Mouse (Mus musculus) right cerebral cortex, postnatal 4 days (tissue): Measurements from ENCODE around the gene Glis2.
A peak's percentile ranks its signal among the peaks of the same experiment; 100 is the strongest.
"Not testable (repeated sequence)": the region's sequence is repeated elsewhere in the genome, so short reads cannot be mapped to it uniquely, and the experiment has no call there.

Experiments used
- DNase-seq: peaks from one replicate; pipeline ENCODE4 v3.0.0-alpha.2; 2022

Glis2 gene

GRCm38 (mm10) chr16:4593971-4594813 is at the start of gene Glis2:
Glis2 (plus strand) TSS chr16:4594713.
- peak; percentile 74 for DNase-seq

DNA sequence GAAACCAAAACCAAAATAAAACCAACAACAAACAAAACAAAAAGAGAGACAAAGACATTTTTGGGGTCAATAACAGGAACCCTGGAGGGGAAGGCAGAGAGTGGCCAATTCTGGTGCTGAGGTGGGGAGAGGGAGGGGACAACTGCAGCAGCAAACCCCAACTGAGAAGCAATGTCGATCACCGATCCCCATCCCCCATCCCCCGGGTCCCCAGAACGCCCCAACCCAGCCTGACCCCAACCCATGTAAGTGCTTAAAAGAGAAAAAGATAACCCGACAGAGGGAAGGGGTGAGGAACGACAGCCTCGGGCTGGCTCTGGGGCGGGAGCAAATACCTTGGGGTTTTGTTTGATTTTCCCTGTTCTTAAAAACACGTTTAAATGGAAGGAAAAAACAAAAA is 49.7 kb upstream of the Glis2 start:
- DNase-seq: no peak

DNA sequence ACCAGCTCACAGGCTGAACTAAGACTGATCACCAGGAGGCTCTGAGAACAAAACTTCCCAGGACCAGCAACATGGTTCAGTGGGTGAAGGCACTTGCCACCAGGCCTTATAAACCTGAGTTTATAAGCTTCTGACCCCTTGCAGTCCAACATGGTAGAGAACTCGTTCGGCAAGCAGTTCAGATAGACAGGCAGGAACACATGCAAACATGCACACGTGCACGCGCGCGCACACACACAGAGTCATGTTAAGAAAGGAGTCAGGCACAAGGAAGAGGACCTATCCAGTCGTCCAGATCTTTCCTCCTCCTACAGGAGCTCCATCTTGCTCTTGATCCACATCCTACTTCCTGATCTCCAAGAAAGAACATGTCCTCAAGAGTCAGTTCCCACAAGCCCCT is 47.7 kb upstream of the Glis2 start:
- no peak for DNase-seq

- no peak for DNase-seq
Observed at GRCm38 (mm10) chr16:4547611-4548010, 46.9 kb upstream of the Glis2 start.

- no peak for DNase-seq
Observed at GRCm38 (mm10) chr16:4548953-4549688, 45.4 kb upstream of the Glis2 start.

- DNase-seq: peak; percentile 73
Observed at GRCm38 (mm10) chr16:4551056-4551455, 43.5 kb upstream of the Glis2 start.

GRCm38 (mm10) chr16:4551885-4552284 is 42.6 kb upstream of the Glis2 start:
- no peak for DNase-seq

- DNase-seq: no peak
Observed at GRCm38 (mm10) chr16:4552829-4553550, 41.5 kb upstream of the Glis2 start.

DNA sequence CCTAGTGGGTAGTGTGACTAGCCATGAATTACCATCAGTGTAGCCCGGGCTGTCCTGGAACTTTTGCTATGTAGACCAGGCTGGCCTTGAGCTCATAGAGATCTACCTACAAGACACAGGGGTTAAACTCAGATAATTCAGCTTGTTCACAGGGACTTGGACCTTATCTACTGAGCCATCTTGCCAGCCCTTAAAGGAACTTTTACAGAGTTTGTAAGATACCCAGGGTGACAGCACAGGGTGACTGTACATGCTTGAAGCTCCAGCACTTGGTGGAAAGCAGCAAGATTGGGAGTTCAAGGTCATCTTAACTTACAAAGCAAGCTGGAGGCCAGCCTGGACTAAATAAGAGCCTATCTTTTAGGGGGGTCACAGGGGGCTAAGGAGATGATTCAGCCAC is 39.0 kb upstream of the Glis2 start:
- DNase-seq: no peak

- no peak for DNase-seq
Observed at GRCm38 (mm10) chr16:4557085-4557484, 37.4 kb upstream of the Glis2 start.

DNA sequence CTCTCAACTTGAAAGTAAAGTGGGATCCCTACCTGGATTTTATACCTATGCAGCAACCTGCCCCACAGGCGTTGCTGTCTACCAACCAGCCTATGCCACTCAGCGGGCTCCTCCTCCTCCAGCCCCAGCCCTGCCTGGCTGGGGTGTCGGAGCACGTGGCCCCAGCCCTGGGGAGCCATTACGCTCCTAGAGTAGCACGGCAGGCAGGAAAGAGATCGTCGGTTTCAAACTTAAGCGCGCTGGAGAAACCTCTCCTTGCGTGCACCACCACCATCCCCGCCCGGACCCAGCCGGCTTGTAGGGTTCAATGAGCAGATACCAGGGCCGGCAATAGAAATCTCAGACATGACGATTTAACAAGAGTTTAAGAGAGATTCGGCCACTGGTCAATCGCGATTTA is 36.6 kb upstream of the Glis2 start:
- DNase-seq: peak; percentile 61

DNA sequence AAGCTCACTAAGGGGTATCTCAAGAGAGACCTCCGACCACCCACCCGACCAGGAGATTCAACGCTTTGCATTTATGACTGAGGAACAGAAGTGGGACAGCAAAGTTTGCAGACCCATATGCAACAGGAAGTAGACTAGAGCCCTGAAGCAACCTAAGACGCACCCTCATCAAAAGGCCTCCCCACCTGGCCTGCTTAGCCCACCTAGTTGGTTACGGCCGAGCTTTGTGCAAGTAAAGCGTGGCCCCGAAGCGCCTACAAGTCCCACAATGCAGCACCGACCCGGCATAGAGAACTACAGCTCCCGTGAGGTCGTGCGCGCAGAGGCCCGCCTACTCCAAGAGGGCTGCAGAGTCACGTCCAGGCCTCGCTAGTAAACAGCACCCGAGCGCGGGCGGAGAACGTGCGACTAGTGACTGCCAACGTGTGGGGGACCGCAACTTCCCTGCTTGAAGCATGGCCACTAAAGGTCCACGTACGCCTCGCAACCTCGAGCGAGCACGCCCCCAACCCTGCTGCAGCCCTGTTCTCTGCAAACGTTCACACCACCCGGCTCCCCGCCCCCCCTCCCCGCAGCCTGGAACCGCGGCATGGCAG is 36.0 kb upstream of the Glis2 start:
- DNase-seq: peak; percentile 84

- peak; percentile 72 for DNase-seq
Observed at GRCm38 (mm10) chr16:4558980-4559631, 35.4 kb upstream of the Glis2 start.

DNA sequence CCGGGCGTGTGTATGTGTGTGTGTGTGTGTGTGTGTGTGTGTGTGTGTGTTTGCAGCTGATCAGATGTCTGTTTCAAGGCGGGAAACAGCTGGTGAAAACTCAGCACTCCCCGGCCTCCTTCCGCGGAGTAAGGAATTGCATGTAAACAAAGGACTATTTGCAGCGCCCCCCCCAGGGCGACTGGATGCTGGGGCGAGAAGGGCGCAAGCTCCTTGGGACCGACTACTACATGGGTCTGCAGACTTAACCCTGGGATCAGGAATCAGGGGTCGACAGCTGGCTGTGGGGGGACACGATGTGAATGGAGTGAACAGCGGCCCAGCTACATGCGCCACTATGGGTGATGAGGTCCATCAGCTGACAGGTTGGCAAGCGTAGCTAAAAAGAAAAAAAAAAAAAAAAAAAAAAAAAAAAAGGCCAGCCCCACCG is 34.8 kb upstream of the Glis2 start, which contains the start of gene Tfap4:
Tfap4 (minus strand) TSS at position 140 of the 430 bp plus-strand sequence.
- peak; percentile 84 for DNase-seq

DNA sequence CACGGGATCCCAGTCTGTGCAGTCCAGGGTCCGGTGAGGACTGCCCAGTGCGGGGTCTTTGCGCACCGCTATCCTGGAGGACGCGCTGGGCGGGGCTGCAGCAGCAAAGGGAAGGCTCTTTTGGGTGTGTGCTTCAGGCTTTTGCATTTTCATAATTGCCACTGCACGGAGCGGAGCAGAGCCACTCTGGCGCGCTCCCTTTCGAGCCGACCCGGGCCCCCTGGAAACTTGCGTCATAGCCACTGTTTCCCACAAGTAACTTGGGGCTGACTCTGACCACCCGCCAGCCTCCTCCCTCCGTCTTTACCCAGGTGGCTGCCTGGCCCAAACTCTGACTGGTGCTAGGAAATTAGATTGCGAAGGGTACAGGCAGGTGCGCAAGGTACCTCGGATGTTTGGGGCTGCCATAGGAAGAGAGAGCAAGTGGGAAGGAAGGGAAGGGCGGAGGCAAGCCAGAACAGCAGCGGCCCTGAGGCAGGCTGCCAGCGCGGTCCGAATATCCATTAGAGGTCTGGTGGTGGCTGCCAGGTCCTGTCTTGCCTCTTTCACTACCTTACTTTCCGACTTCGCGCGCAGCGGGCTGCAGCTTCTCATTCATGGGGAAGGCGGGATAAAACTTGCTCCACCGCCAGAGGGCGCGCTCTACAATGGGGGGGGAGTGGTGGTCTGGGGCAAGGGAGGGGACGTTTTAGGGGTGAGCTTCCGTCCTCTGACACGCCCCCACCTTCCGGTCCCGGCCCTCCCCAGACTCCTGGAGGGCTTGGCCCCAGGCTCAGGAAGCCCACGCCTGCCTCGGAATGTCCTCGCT is 34.2 kb upstream of the Glis2 start:
- peak; percentile 66 for DNase-seq

DNA sequence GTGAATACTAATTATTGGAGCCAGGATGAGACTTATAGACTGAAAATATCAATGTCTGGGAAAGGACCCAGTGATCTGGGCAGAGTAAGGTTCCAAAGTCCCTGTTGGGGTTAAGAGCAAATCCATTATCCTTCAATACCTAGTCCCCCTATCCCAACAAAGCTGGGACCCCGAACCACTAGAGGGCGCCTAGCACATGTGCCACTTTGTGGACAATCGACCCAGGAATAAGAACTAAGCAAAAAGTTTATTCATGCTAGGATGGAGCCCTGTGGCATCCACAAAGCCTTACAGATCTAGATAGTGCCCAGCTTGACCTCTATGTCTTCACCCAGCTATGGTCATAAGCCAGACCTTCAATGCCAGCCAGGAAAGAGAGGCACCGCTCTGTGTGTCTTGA is 26.6 kb upstream of the Glis2 start:
- peak; percentile 85 for DNase-seq

GRCm38 (mm10) chr16:4570737-4571136 is 23.8 kb upstream of the Glis2 start:
- DNase-seq: no peak

DNA sequence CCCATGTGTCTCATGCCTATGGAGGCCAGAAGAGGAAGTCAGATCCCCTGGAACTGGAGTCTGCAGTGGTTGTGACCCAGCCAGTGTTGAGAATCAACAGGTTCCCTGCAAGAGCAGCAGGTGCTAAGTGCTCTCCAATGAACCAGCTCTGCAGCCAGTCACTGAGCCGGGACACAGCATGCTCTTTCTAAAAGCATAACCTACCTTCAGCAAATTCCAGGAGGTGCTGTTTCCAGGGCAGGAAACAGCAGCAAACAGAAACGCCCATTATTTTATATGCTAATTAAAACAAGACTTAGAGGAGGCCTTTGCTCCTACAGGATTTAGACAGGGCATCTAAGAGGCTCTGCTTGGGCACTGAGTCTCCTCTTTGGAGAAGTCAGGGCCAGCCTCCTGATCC is 18.5 kb upstream of the Glis2 start:
- DNase-seq: no peak

- DNase-seq: no peak
Observed at GRCm38 (mm10) chr16:4576873-4577272, 17.6 kb upstream of the Glis2 start.

GRCm38 (mm10) chr16:4578630-4579029 is 15.9 kb upstream of the Glis2 start:
- no peak for DNase-seq

- not testable (repeated sequence) for DNase-seq
Observed at GRCm38 (mm10) chr16:4581179-4581578, 13.3 kb upstream of the Glis2 start.

GRCm38 (mm10) chr16:4583807-4584206 is 10.7 kb upstream of the Glis2 start:
- DNase-seq: no peak
